Mouse (Mus musculus) hindbrain, postnatal 0 days (tissue): ENCODE data around the gene Iffo2. TPM values are rescaled to one million over a fixed set of nuclear protein-coding genes. Genes with fewer than 3 reads are reported as not detected.
A peak's percentile ranks its signal among the peaks of the same experiment; 100 is the strongest.

Experiments used
- ATAC-seq: fragments of 200-750 bp; cut with Nextera tagmentation; 2 replicates; pipeline ENCODE4 v1.8.0; 2017; ENCODE audit warnings: mild to moderate bottlenecking, moderate TSS enrichment, moderate library complexity
- DNase-seq: peaks from one replicate; pipeline ENCODE4 v3.0.0-alpha.2; 2015; ENCODE audit warnings: low spot score
- H3K27ac ChIP-seq: fragments of 300-500 bp; sonication (generic); 2 replicates; pipeline ENCODE4 v1.5.1; 2014; ENCODE audit warnings: mild to moderate bottlenecking
- H3K27me3 ChIP-seq: fragments of 300-500 bp; sonication (generic); 2 replicates; pipeline ENCODE4 v1.6.1; 2014; ENCODE audit warnings: low read length, mixed read lengths; ENCODE audit not compliant: insufficient read depth
- H3K36me3 ChIP-seq: fragments of 300-500 bp; sonication (generic); 2 replicates; pipeline ENCODE4 v1.6.1; 2014; ENCODE audit warnings: low read length, mixed read lengths; ENCODE audit not compliant: insufficient read depth
- H3K4me1 ChIP-seq: fragments of 300-500 bp; sonication (generic); 2 replicates; pipeline ENCODE4 v1.6.1; 2014; ENCODE audit warnings: antibody characterized with exemption, low read length, mixed read lengths; ENCODE audit not compliant: insufficient read depth
- H3K4me2 ChIP-seq: fragments of 300-500 bp; sonication (generic); 2 replicates; pipeline ENCODE4 v1.6.1; 2014; ENCODE audit warnings: low read depth, mild to moderate bottlenecking, low read length, moderate library complexity, mixed read lengths
- H3K4me3 ChIP-seq: fragments of 300-500 bp; sonication (generic); 2 replicates; pipeline ENCODE4 v1.5.1; 2014; ENCODE audit warnings: low read length
- H3K9ac ChIP-seq: fragments of 300-500 bp; sonication (generic); replicated peaks from 2 replicates; pipeline ENCODE4 v1.6.1; 2014; ENCODE audit warnings: mild to moderate bottlenecking, low read length, moderate library complexity, mixed read lengths
- H3K9me3 ChIP-seq: fragments of 300-500 bp; sonication (generic); 2 replicates; pipeline ENCODE4 v1.6.1; 2016; ENCODE audit warnings: low read length, mixed read lengths
- CTCF ChIP-seq: IDR thresholded peaks from 2 replicates; pipeline ENCODE4 v1.5.1; 2016; ENCODE audit warnings: antibody characterized with exemption, control low read depth, low read depth
- WGBS: fragments of 180-500 bp; shearing (Covaris S2); extraction: QIAGEN DNeasy Blood & Tissue Kit; methylation state at CpG from one replicate; pipeline ENCODE4 v1.1.7; 2014; 5-methylcytosine and 5-hydroxymethylcytosine counted together
- polyA plus RNA-seq: library from polyadenylated mRNA; unstranded; fragments of >200 nt; fragmentation: Nextera tagmentation; extraction: Ambion mirVana; gene quantifications from 2 replicates; pipeline ENCODE4 v1.2.1, GENCODE M21; 2015
- total RNA-seq: library from RNA; depleted of rRNA; stranded (reverse); fragments of >200 nt; gene quantifications from 2 replicates; pipeline ENCODE4 v1.2.3, GENCODE M21; 2014

The Iffo2 gene
- total and polyA plus RNA-seq, 2 experiments from 2014 or later, result 6.8 to 14.4 TPM

- 17% methylated on average over 21 of the region's 21 CpGs for WGBS
- no peak for TF ChIP-seq CTCF
- DNase-seq (no peak), ATAC-seq (no peak)
- Histone ChIP-seq H3K9ac (peak overlapping the region; percentile 70), H3K27ac (peak overlapping the region; percentile 94; the same call in 1 of the 2 replicates), H3K4me3 (peak overlapping the region; percentile 74), H3K36me3 (no peaks in the 10 kb centered on the region), H3K4me1 (peaks cover 15% of the 10 kb centered on the region), H3K27me3 (no peaks in the 10 kb centered on the region), H3K9me3 (no peaks in the 10 kb centered on the region), H3K4me2 (peak overlapping the region; percentile 72)
These were observed 93.2 kb downstream of the Iffo2 start for GRCm38 (mm10) chr4:139623434-139624115.

- Histone ChIP-seq H3K9ac (peak overlapping the region; percentile 70), H3K4me1 (peaks cover 15% of the 10 kb centered on the region), H3K27ac (no peak overlapping the region), H3K36me3 (no peaks in the 10 kb centered on the region), H3K4me2 (peak overlapping the region; percentile 72), H3K27me3 (no peaks in the 10 kb centered on the region), H3K9me3 (no peaks in the 10 kb centered on the region), H3K4me3 (peak overlapping the region; percentile 74)
- DNase-seq, result no peak
- WGBS, result 52% methylated on average over 5 of the region's 5 CpGs
- no peak for ATAC-seq
- TF ChIP-seq CTCF, result no peak
These were observed 93.8 kb downstream of the Iffo2 start for GRCm38 (mm10) chr4:139624116-139624489.

GRCm38 (mm10) chr4:139624706-139625105 is 94.4 kb downstream of the Iffo2 start:
- ATAC-seq, result no peak
- peaks cover 15% of the 10 kb centered on the region for H3K4me1 ChIP-seq
- no peaks in the 10 kb centered on the region for H3K36me3 ChIP-seq

GRCm38 (mm10) chr4:139627361-139627760 is 97.0 kb downstream of the Iffo2 start:
- H3K27ac ChIP-seq, result no peak overlapping the region
- DNase-seq (no peak), ATAC-seq (no peak)
- H3K4me1 ChIP-seq, result peaks cover 19% of the 10 kb centered on the region
- no peak overlapping the region for H3K4me3 ChIP-seq
- no peak for TF ChIP-seq CTCF
- H3K9me3 ChIP-seq, result no peaks in the 10 kb centered on the region
- H3K9ac ChIP-seq, result no peak overlapping the region
- 94% methylated on average over 11 of the region's 11 CpGs for WGBS
- H3K4me2 ChIP-seq, result no peak overlapping the region
- H3K36me3 ChIP-seq, result no peaks in the 10 kb centered on the region
- H3K27me3 ChIP-seq, result no peaks in the 10 kb centered on the region

More at GRCm38 (mm10) chr4:139624706-139625105, 94.4 kb downstream of the Iffo2 start:
- Histone ChIP-seq H3K4me2 (peak overlapping the region; percentile 72), H3K27ac (no peak overlapping the region), H3K9me3 (no peaks in the 10 kb centered on the region), H3K9ac (peak overlapping the region; percentile 70; the same call in 1 of the 2 replicates), H3K27me3 (no peaks in the 10 kb centered on the region), H3K4me3 (peak overlapping the region; percentile 74; the same call in 1 of the 2 replicates)
- peak; percentile 27 for DNase-seq
- no peak for TF ChIP-seq CTCF
- WGBS, result 59% methylated on average over 10 of the region's 10 CpGs

- Histone ChIP-seq H3K4me1 (0 out of 2 replicates have a peak, but pooled peaks cover 4% of the 10 kb centered on the region), H3K9ac (no peak overlapping the region), H3K36me3 (no peaks in the 10 kb centered on the region; the same call in 1 of the 2 replicates), H3K27ac (no peak overlapping the region), H3K9me3 (no peaks in the 10 kb centered on the region), H3K4me3 (no peak overlapping the region), H3K27me3 (no peaks in the 10 kb centered on the region), H3K4me2 (no peak overlapping the region)
- ATAC-seq (no peak), DNase-seq (no peak)
- WGBS, result 76% methylated on average over 10 of the region's 10 CpGs
- peak; percentile 50 for TF ChIP-seq CTCF
These were observed 99.8 kb downstream of the Iffo2 start for GRCm38 (mm10) chr4:139630171-139630570.

- DNase-seq (no peak), ATAC-seq (no peak)
- Histone ChIP-seq H3K9ac (no peak overlapping the region), H3K9me3 (no peaks in the 10 kb centered on the region), H3K4me1 (0 out of 2 replicates have a peak, but pooled peaks cover 4% of the 10 kb centered on the region), H3K27me3 (no peaks in the 10 kb centered on the region), H3K4me2 (no peak overlapping the region), H3K4me3 (no peak overlapping the region), H3K36me3 (peaks cover 7% of the 10 kb centered on the region; the same call in 1 of the 2 replicates), H3K27ac (no peak overlapping the region; the same call in 1 of the 2 replicates)
- TF ChIP-seq CTCF, result no peak
- 57% methylated on average over 5 of the region's 5 CpGs for WGBS
These were observed 100.8 kb downstream of the Iffo2 start for GRCm38 (mm10) chr4:139631141-139631540.
